Mouse (Mus musculus) mouse trophoblast stem cell (cell line): ENCODE measurements around the gene Ebf4.
"Not testable (repeated sequence)": the region's sequence is repeated elsewhere in the genome, so short reads cannot be mapped to it uniquely, and the experiment has no call there.

ENCODE experiments used
- in situ Hi-C, 2 experiments: fragments of 300-500 bp; cut with MseI, MboI; formaldehyde crosslinking; loops; 2 replicates in 1 of 2; 3 replicates in 1 of 2; pipeline ENCODE4 v1.15.1; 2025

Ebf4 gene

GRCm38 (mm10) chr2:130295331-130296133 lies 563 bp downstream of the Ebf4 start:
- in situ Hi-C loops, result no loop called here

DNA sequence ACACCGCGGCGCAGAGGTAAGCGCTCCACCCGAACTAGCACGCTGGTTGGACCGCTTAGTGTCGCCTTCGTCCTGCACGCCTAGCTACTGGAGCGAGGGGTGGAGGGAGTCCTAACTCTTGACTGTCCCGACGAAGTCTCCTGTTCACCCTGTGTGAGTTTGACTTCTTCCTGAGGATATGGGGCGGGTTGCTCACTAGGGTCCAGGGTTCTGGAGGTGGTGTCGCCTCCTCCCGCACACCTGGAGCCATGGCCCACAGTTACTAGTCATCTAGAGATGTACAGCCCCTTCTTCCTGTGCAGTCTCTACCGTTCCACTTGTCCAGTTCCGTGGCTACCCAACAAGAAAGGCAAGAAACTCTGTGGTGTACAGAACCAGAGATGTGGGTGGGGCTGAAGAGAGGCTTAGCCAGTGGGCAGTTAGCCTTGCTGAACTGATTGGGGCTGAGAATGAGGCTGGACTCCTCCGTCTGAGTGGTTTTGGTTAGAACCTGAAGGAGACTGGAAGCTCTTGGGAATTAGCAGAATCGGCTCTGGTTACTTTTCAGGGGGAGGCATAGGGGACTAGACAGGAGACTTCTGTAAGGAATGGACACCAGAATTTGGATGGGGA lies 1.3 kb downstream of the Ebf4 start:
- in situ Hi-C loops, result no loop called here

GRCm38 (mm10) chr2:130297580-130297979 lies 2.6 kb downstream of the Ebf4 start:
- in situ Hi-C loops, result no loop called here

- in situ Hi-C loops, result no loop called here
These were observed 8.0 kb downstream of the Ebf4 start for GRCm38 (mm10) chr2:130303014-130303413.

DNA sequence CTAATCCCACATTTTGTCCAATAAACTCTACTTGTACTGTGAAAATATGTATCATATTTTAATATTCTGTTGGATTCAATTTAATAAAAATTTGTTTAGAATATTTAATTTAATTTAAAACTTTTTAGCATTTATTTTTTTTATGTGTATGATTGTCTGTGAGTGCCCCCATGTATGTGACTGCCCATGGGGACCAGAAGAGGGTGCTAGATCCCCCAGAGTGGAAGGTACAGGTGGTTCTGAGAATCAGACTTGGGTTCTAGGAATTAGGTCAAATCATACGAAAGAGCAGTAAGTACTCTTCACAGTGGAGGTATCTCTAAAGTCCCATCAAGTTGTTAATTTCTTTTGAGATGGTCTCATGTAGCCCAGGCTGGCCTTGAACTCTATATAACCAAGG lies 32.1 kb downstream of the Ebf4 start:
- in situ Hi-C loops, result no loop called here

GRCm38 (mm10) chr2:130329502-130329901 lies 34.5 kb downstream of the Ebf4 start:
- in situ Hi-C loops, result no loop called here

- in situ Hi-C loops, result no loop called here
These were observed 40.1 kb downstream of the Ebf4 start for GRCm38 (mm10) chr2:130335112-130335511.

- in situ Hi-C loops, result no loop called here
These were observed 45.7 kb downstream of the Ebf4 start for GRCm38 (mm10) chr2:130340464-130341219.

DNA sequence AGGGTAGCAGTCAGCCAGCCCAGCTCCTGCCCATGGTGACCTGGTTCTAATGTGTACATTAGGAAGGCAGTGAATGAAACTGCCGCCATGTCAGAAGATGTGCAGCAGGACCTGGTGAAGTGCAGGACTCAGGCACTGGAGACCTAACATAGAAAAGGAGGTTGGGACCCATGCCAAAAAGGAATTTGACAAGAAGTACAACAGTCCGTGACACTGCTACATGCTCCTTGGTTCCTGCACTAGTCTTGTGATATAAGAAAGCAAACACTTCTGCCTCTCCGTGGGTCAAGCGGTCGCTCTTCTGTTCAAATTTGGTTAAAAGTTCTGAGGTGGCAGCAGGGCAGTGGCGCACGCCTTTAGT lies 46.2 kb downstream of the Ebf4 start:
- in situ Hi-C loops, result no loop called here

DNA sequence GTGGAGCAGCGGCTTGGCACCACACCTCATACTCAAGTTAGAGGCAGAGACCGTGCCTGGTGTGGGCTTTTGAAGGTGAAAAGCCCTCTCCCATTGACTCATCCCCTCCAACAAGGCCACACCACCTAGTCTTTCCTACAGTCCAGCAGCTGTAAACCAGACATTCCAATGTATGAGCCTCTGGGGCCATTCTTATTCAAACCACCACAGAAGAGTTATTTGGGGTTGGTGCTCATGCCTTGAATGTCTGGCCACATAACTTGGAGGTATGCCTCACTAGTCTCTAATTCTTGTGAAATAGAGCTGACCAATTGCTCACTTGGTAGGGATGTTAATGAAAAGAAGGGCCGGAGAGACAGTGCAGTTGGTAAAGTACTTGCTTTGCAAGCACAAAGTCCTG lies 55.4 kb downstream of the Ebf4 start:
- in situ Hi-C loops, result no loop called here

- in situ Hi-C loops, result no loop called here
These were observed 56.9 kb downstream of the Ebf4 start for GRCm38 (mm10) chr2:130351758-130352339.

- in situ Hi-C loops, result no loop called here
These were observed 58.4 kb downstream of the Ebf4 start for GRCm38 (mm10) chr2:130353411-130353810.

DNA sequence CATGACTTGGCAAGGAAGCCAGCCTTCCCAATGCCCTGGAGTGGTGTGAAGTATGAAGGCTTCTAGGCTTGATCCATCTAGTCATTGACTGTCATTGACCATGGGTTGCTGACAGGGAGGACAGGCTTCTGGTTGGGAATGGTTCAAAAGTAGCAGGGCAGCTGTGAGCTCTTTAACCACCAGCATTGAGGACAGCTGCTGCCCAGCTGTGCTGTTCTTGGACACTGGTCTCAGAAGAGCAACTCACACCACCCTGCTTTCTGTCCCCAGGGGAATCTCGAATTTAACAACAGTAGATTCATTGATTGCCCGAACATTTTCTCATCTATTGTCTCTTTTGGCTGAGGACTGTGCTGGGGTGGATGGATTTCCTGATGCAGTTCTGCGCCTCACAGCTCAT lies 58.9 kb downstream of the Ebf4 start:
- in situ Hi-C loops, result no loop called here

DNA sequence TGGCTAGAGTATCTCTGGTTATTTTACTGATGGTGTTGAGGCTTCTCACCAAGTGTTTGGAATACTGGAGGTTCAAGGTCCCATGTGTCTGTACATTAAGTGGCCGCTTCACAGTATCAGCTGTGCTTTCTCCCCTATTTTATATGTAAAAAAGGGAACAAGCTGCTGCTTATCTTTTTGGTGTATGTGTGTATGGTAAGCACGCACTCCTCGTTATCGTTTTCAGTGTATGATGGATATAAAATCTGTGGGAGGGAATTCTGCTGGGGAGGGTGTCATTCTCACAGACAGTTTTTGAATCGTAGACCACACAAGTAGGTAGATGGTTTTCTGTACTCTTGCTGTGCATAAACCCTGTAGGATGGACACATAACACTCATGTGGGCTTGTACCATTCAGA lies 62.6 kb downstream of the Ebf4 start:
- in situ Hi-C loops, result no loop called here

DNA sequence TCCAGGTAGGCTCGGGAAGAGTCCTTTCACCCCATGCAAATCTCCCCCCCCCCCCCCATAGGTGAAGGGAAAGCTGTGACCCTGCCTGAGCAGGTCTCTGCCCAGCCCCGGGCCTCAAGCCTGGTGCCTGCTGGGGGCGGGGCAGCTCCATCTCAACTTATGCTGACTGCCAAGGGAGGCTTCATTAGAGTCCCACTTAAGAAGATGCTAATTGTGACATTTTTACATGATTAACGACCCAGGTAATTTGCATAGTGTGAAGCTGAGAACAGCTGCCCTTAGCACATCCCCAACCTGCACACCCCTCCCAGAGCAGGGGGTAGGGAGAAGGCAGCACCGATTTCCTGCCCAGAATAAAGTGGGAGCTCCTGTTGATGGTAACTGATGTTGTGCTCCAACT lies 63.9 kb downstream of the Ebf4 start:
- in situ Hi-C loops, result no loop called here

- in situ Hi-C loops, result no loop called here
These were observed 67.6 kb downstream of the Ebf4 start for GRCm38 (mm10) chr2:130362511-130363026.

- in situ Hi-C loops, result loop anchor here in 1 of 2 experiments (5.0 kb wide), 1 partner anchor 73 kb away; no protein-coding TSS in a partner anchor
These were observed 70.5 kb downstream of the Ebf4 start for GRCm38 (mm10) chr2:130365211-130366094.

GRCm38 (mm10) chr2:130367386-130367785 lies 72.4 kb downstream of the Ebf4 start:
- in situ Hi-C loops, result loop anchor here in 1 of 2 experiments (5.0 kb wide), 1 partner anchor 75 kb away; no protein-coding TSS in a partner anchor

GRCm38 (mm10) chr2:130373026-130373425 lies 78.1 kb downstream of the Ebf4 start:
- in situ Hi-C loops, result not testable (repeated sequence)

- in situ Hi-C loops, result no loop called here
These were observed 80.0 kb downstream of the Ebf4 start for GRCm38 (mm10) chr2:130374951-130375350.

GRCm38 (mm10) chr2:130383205-130383604 lies 88.2 kb downstream of the Ebf4 start:
- in situ Hi-C loops, result no loop called here
